Mouse (Mus musculus) E14TG2a.4 (cell line): ENCODE measurements at regions not wholly inside any gene's neighbourhood (a gene's known extent, or its start where the extent isn't known, plus 50 kb on each side); places are given as distances from the start of the nearest gene placed in this dataset.

Experiments used
- H3K27me3 ChIP-seq: 2 replicates; pipeline ENCODE4 v1.6.1; 2014; ENCODE audit warnings: low read length, control low read depth; ENCODE audit not compliant: insufficient read depth
- H3K36me3 ChIP-seq: 2 replicates; pipeline ENCODE4 v1.6.1; 2014; ENCODE audit warnings: low read length, control low read depth; ENCODE audit not compliant: insufficient read depth
- H3K4me1 ChIP-seq: replicated peaks from 2 replicates; pipeline ENCODE4 v1.6.1; 2014; ENCODE audit warnings: low read depth, low read length, control low read depth
- H3K4me3 ChIP-seq: replicated peaks from 2 replicates; pipeline ENCODE4 v1.5.1; 2014; ENCODE audit warnings: mild to moderate bottlenecking, low read length
- H3K9me3 ChIP-seq: 2 replicates; pipeline ENCODE4 v1.6.1; 2014; ENCODE audit warnings: low read length, control low read depth
- CTCF ChIP-seq: conservative IDR thresholded peaks from 2 replicates; pipeline ENCODE4 v1.5.1; 2014; ENCODE audit warnings: low read length
- NANOG ChIP-seq: IDR thresholded peaks from 2 replicates; pipeline ENCODE4 v1.6.1; 2014; ENCODE audit warnings: borderline replicate concordance, low read length, mixed read lengths
- POU5F1 ChIP-seq: IDR thresholded peaks from 2 replicates; pipeline ENCODE4 v1.6.1; 2014; ENCODE audit warnings: low read length, borderline replicate concordance

- Histone ChIP-seq H3K4me1 (no peaks in the 10 kb centered on the region), H3K36me3 (no peaks in the 10 kb centered on the region), H3K9me3 (no peaks in the 10 kb centered on the region), H3K27me3 (no peaks in the 10 kb centered on the region), H3K4me3 (no peak overlapping the region)
- TF ChIP-seq CTCF (no peak), NANOG (no peak), POU5F1 (no peak)
Measured at GRCm38 (mm10) chr16:5429466-5429865, 173.7 kb upstream of the Eef2kmt start.

GRCm38 (mm10) chr16:5425908-5426307 lies 170.1 kb upstream of the Eef2kmt start:
- Histone ChIP-seq H3K4me1 (no peaks in the 10 kb centered on the region), H3K9me3 (no peaks in the 10 kb centered on the region), H3K27me3 (no peaks in the 10 kb centered on the region), H3K36me3 (no peaks in the 10 kb centered on the region), H3K4me3 (no peak overlapping the region)
- TF ChIP-seq POU5F1: no peak
- TF ChIP-seq CTCF: no peak
- TF ChIP-seq NANOG: no peak

- H3K4me3 ChIP-seq: no peak overlapping the region
- no peaks in the 10 kb centered on the region for H3K27me3 ChIP-seq
- H3K9me3 ChIP-seq: no peaks in the 10 kb centered on the region
- no peaks in the 10 kb centered on the region for H3K36me3 ChIP-seq
- TF ChIP-seq NANOG: no peak
- TF ChIP-seq CTCF: no peak
- TF ChIP-seq POU5F1: no peak
- no peaks in the 10 kb centered on the region for H3K4me1 ChIP-seq
Measured at GRCm38 (mm10) chr16:5422041-5422440, 166.3 kb upstream of the Eef2kmt start.

DNA sequence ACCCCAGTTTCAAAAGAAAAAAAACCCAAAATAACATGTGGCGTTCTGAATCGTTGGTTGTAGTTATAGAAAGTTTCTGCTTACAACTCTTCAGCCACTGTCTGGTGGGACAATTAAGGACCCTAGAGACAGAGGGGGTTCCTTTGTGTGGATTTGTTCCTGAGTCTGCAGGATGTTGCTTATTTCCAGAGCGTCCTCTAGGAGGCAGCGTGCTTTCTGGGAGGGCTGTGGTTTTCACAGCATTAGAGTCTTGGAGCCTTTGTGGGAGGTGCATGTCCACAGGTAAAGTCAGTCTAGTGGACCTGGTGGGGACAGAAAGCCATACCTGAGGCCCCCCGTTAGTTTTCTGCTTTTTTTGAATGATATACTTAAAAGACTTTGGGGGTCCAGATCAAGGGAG lies 165.8 kb upstream of the Eef2kmt start:
- H3K27me3 ChIP-seq: no peaks in the 10 kb centered on the region
- H3K4me3 ChIP-seq: no peak overlapping the region
- H3K36me3 ChIP-seq: no peaks in the 10 kb centered on the region
- TF ChIP-seq CTCF: peak; percentile 43
- no peak for TF ChIP-seq POU5F1
- no peaks in the 10 kb centered on the region for H3K4me1 ChIP-seq
- no peaks in the 10 kb centered on the region for H3K9me3 ChIP-seq

- Histone ChIP-seq H3K4me3 (no peak overlapping the region), H3K4me1 (no peaks in the 10 kb centered on the region), H3K36me3 (no peaks in the 10 kb centered on the region), H3K9me3 (no peaks in the 10 kb centered on the region), H3K27me3 (no peaks in the 10 kb centered on the region)
- TF ChIP-seq POU5F1 (no peak), NANOG (no peak), CTCF (no peak)
Measured at GRCm38 (mm10) chr16:5419467-5419866, 163.7 kb upstream of the Eef2kmt start.

GRCm38 (mm10) chr16:5418462-5419197 lies 162.8 kb upstream of the Eef2kmt start:
- no peaks in the 10 kb centered on the region; the same call in 1 of the 2 replicates for H3K27me3 ChIP-seq
- H3K4me3 ChIP-seq: no peak overlapping the region
- H3K36me3 ChIP-seq: no peaks in the 10 kb centered on the region
- H3K4me1 ChIP-seq: no peaks in the 10 kb centered on the region
- H3K9me3 ChIP-seq: no peaks in the 10 kb centered on the region
- TF ChIP-seq NANOG: no peak
- no peak for TF ChIP-seq CTCF
- TF ChIP-seq POU5F1: no peak

GRCm38 (mm10) chr16:5415310-5415709 lies 159.5 kb upstream of the Eef2kmt start:
- Histone ChIP-seq H3K36me3 (no peaks in the 10 kb centered on the region), H3K4me1 (no peaks in the 10 kb centered on the region), H3K4me3 (no peak overlapping the region), H3K27me3 (no peaks in the 10 kb centered on the region; the same call in 1 of the 2 replicates), H3K9me3 (no peaks in the 10 kb centered on the region)
- no peak for TF ChIP-seq POU5F1
- no peak for TF ChIP-seq CTCF
- TF ChIP-seq NANOG: no peak

- Histone ChIP-seq H3K27me3 (peaks cover 11% of the 10 kb centered on the region), H3K36me3 (no peaks in the 10 kb centered on the region), H3K4me1 (peaks cover 3% of the 10 kb centered on the region; the same call in 1 of the 2 replicates), H3K4me3 (no peak overlapping the region), H3K9me3 (no peaks in the 10 kb centered on the region)
- no peak for TF ChIP-seq CTCF
- no peak for TF ChIP-seq POU5F1
Measured at GRCm38 (mm10) chr16:5411819-5412385, 156.1 kb upstream of the Eef2kmt start.

GRCm38 (mm10) chr16:5406711-5407110 lies 150.9 kb upstream of the Eef2kmt start:
- peaks cover 17% of the 10 kb centered on the region for H3K27me3 ChIP-seq
- no peaks in the 10 kb centered on the region for H3K9me3 ChIP-seq
- no peak for TF ChIP-seq NANOG
- TF ChIP-seq CTCF: peak; percentile 89
- no peak overlapping the region for H3K4me3 ChIP-seq
- peaks cover 3% of the 10 kb centered on the region; the same call in 1 of the 2 replicates for H3K4me1 ChIP-seq
- no peaks in the 10 kb centered on the region for H3K36me3 ChIP-seq
